Mouse (Mus musculus) C2C12 (cell line): ENCODE data around the gene Srgap2.

Experiments used
- CEBPB ChIP-seq: IDR thresholded peaks from one replicate; pipeline ENCODE4 v1.6.1; 2011; ENCODE audit warnings: low read depth, mild to moderate bottlenecking, control low read depth, moderate library complexity
- CTCF ChIP-seq: IDR thresholded peaks from one replicate; pipeline ENCODE4 v1.5.1; 2011; ENCODE audit not compliant: control insufficient read depth, insufficient read depth, insufficient read length
- FOSL1 ChIP-seq: IDR thresholded peaks from one replicate; pipeline ENCODE4 v1.8.0; 2011; ENCODE audit warnings: mild to moderate bottlenecking, low read length; ENCODE audit not compliant: poor library complexity, insufficient read depth, severe bottlenecking
- MAX ChIP-seq: IDR thresholded peaks from one replicate; pipeline ENCODE4 v1.6.1; 2011; ENCODE audit warnings: mild to moderate bottlenecking, control low read depth
- MYOD1 ChIP-seq: IDR thresholded peaks from one replicate; pipeline ENCODE4 v1.6.1; 2011; ENCODE audit warnings: low read depth; ENCODE audit not compliant: control insufficient read depth, insufficient read length
- MYOG ChIP-seq: IDR thresholded peaks from one replicate; pipeline ENCODE4 v1.6.1; 2011; ENCODE audit not compliant: control insufficient read depth, insufficient read length; ENCODE audit errors: extremely low read depth
- USF1 ChIP-seq: IDR thresholded peaks from one replicate; pipeline ENCODE4 v1.6.1; 2011; ENCODE audit warnings: low read depth, mild to moderate bottlenecking, control low read depth, moderate library complexity

DNA sequence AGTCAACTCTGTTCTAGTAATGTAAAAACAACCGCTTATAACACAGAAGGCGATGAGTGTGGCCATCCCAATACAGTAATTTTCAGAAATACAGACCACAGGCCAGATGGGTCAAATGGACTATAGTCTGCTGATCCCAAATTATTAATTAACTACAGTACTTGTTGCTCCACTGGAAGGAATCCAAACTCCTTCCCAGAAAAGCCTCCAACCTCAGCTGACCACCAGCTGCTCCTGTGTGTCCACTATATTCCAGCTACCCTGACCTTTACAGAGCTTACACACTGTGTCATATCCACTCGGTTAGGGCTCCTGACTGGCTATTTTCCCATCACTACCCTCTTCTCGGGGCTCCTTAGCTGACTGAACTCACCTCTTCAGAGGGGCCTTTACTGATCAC lies 61.3 kb downstream of the Srgap2 start:
- no peak for TF ChIP-seq CTCF
- TF ChIP-seq USF1 = no peak
- no peak for TF ChIP-seq MAX
- TF ChIP-seq CEBPB = no peak
- no peak for TF ChIP-seq MYOD1
- no peak for TF ChIP-seq MYOG
- TF ChIP-seq FOSL1 = no peak
